Mouse (Mus musculus) thymus, postnatal 4 days (tissue): ENCODE measurements around the gene Krtap26-1.

Source experiments
- DNase-seq: peaks from one replicate; pipeline ENCODE4 v3.0.0; 2021

Gene Krtap26-1

DNA sequence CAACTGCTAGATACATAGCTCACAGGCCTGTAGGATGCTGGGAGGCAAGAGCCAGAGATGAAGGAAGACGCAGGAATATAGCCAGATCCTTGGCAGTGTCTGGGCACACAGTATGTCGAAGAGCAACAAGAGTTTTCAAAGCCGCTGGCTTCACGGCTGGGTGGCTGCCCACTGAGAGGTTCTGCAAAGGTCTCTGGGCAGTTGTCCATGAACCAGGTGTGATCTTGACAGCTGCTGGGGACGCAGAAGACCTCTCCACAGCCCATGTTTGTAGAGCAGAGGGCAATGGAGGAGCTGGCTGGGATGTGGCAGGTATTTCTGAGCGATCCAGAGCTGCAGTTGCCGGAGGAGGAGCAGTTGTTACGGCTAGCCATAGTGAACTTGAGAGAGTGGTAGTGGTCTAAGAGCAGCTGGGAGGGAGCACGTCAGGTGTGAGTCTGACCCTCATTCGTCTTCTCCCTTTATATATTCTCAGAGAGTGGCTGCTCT, at the start of gene Krtap26-1:
Krtap26-1 (minus strand) TSS at position 439 of the 489 bp plus-strand sequence.
- no peak for DNase-seq

DNA sequence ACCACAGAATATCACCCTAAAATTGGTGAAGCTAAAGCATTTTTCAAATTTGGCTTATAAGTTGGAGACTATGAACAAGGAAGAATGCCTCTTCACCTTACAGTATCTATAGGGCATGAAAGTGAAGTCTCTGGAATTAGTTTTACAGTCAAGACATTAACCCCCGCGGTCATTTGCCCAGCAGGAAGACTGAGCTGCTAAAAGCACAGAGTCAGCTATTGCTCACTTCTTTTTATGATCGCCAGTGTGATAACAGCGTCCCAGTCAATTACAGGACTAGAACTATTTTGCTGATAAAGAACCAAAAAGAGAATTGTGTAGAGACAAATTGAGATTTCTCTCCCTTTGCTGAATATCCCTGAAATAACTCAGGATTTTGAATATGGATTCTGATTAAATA, 48.7 kb upstream of the Krtap26-1 start:
- DNase-seq: no peak

DNA sequence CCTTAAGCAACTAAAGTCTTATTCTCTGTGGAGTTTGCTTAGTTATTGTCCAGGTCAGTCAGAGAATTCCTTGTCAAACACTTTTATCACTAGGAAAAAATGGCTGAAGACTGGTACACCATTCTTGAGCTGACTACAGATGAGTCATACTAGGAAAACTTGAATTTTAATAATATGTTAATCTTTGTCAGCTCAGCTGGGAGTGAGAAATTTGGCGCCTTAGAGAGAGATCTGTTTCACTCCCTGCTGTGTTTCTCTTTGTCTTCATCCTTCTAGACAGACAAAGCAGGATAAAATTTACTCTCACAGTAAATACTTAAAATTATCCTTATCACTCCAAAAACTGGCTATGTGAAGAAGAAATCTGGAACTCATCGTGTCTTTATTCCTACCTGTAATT, 33.7 kb upstream of the Krtap26-1 start:
- DNase-seq: no peak

DNA sequence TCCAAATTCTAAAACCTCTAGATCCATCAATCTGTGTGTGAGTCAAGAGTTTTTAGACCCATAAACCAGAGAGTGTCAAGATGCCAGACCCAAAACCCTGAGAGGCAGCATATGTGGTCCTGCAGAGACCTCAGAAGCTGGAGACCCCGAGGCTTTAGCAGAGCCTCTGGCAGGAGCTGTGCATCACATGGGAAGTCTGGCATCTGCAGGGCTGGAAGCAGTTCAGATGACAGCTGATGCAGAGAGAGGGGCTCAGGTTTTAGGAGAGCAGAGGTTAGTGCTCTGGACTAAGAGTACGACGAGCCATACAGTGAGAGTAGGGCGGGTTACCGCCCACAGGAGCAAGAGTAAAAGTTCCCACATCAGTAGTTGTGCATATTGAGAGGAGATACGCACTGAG, 31.5 kb upstream of the Krtap26-1 start:
- DNase-seq: no peak

DNA sequence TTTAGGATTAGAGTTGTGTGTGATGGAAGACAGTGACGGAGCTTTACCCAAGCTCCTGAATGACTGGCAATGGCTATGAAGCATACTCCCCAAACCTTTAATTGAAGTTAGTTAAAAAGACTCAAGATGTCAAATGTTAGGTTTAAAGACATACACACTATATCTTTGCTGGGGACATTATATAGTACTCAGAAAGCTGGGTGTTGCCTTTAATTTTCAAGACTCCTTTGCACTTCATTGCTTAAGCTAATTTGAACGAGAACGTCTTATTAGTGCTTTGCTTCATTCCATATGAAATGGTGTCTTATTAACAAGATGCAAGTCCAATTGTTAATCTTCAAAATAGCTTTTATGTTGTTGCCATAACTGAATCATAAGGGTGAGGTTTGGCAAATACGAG, 24.0 kb upstream of the Krtap26-1 start, which contains the start of gene Krtap27-1:
Krtap27-1 (minus strand) TSS at position 101 of the 400 bp plus-strand sequence.
- no peak for DNase-seq

DNA sequence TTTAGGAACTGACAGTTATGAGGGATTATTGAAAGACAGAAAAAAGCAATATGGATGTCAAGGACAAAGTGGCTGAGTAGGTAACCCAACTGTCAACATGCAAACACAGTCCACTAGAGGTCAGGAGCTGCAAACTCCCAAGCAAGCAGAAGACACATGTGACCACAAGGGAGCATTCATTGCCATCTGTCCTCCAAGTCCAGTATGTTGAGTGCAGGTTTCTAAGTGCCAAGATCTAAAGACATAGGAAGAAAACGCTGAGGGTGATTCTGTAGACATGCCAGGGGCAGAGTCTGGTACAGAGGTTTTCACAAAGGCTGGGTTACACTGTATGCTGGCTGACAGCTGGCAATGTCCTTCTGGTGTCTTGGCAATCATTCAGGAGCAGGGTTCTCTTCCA, 9.8 kb upstream of the Krtap26-1 start:
- DNase-seq: no peak

DNA sequence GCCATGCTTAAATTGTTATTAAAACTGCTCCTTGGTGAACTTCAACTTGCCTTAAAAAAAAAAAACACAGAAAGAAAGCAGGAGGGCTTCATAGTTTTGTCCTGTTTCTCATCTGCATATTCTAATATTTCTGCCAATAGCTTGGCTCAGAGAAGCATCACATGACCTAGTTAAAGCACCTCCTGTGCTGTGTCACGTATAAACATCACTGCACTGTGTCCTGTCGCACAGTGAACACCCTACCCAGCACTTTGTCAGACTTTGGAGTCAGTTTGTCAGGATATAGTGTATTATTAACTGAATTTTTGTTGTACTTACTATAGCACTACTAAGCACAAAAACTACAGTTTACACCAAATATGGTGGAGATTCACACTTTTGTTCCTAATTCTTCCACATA, 4.4 kb upstream of the Krtap26-1 start:
- DNase-seq: no peak

DNA sequence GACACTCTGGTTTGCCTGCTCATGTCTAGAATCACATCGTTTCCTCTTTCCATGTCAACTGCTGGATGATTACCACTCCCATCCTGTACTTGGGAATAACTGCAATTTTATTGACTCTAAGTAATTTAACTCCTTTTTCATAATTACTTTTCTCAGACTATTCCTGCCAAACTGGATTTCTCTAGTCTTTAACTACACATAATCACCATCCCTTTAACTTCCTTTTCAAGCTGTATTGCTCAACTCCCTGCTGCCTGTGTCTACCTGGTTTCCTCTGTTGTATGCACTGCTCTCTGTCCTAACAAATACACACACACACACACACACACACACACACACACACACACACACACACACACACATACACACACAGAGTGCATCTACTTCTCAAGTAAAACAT, 3.5 kb upstream of the Krtap26-1 start:
- no peak for DNase-seq

DNA sequence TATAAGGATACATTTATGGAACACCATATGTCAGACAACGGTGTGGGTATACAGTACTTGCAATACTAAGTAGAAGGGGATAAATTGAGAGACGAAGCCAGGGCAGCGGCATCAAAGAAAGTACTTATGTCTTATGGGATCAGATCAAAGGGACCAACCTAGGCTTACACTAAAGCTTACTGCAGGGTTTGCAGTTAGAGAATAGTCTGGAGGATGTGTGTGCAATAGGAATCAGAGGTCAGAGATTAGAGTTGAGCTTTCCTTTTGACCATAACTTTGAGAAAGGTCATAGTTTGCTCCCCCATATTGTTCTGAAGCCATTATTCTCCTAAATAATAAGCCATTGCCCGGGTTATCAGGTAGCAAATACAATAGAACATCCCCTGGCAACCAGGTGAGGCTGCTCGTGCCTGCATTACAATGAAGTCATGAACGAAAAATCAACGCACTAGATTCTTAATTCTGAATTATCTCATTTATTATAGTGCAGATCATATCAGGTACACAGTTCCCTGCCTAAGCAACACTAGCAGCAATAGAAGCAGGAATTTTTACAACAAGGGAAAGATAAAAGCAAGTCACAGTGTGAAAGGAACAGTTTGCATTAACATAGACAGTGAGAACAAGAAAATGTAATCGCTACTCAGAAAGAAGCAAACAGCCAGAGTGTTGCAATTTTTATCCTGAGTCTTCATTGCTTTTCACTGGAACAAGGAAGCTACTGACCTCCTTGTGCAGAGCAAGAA, 1.1 kb downstream of the Krtap26-1 start:
- no peak for DNase-seq

DNA sequence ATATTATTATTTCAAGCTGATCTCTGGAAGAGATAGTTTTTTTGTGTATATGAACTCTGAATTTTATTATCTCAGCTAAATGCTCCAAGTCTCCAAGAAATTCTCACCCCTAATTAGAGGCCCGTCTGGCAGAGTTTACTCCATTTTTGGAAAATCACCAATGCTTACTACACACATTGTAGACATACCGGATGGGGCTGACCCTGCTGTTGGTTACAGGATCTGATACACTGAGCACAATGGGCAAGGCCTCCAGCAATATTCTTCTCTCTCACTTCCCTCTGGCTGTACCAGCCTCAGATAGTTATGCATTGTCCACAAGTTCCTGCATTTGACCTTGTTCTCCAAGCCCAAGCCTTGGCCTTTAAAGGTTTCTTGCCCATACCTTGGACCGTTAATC, 7.5 kb downstream of the Krtap26-1 start:
- DNase-seq: no peak

DNA sequence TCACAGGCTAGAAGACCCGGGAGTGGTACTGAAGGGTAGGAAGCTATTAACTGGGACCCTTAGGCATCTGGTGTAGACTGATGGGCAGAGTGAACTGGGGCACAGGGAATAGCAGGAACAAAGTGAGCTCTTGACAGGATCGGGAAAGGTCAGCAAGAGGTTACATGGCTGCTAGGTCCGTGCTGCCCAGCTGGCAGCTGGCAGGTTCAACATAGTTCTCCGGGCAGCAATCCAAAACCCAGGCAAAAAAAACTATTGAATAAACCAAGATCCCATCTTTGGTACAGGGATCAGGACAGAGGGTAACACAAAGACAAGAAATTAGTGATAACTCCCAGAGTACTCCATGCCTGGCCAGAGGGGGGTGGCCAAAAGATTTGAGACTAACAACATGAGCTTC, 12.5 kb downstream of the Krtap26-1 start:
- DNase-seq: no peak

DNA sequence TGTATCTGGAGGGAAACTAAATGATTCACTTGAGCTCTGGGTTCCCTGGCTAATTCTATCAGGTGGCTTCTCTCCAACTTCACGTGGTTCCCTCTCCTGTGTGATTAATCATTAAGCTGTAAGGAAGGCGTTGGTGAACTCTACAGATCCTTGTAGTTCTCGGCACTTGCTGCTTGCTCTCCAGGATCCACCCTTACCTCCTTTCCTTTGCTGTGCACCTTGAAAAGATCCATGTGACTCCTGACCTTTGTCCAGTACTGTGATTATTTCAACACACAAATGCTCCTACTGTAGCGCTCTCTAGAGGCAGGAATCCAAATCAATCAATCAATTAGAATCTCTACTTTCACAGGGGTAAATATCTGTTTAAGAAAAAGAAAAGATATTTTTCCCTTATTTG, 16.1 kb downstream of the Krtap26-1 start:
- DNase-seq: no peak

DNA sequence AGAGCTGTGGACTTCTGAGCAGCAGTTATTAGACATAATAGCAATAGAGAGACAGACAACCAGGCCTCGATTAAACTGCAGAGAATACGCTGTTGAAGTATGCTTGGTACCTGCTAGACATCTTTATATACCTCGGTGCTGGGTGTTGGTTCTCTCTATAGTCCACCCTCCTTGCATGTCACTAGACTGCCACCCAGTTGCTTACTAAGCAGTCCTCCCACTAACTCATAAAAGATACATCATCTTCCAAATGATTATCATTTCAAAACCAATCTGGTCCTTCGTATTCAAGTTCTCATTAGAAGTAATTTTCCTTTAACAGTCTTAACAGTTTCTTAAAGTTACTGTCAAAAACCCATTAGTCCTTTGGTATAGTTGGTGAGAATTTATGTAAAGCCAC, 20.0 kb downstream of the Krtap26-1 start, which contains the start of gene 2310079G19Rik:
2310079G19Rik (minus strand) TSS at position 101 of the 400 bp plus-strand sequence.
- DNase-seq: no peak

DNA sequence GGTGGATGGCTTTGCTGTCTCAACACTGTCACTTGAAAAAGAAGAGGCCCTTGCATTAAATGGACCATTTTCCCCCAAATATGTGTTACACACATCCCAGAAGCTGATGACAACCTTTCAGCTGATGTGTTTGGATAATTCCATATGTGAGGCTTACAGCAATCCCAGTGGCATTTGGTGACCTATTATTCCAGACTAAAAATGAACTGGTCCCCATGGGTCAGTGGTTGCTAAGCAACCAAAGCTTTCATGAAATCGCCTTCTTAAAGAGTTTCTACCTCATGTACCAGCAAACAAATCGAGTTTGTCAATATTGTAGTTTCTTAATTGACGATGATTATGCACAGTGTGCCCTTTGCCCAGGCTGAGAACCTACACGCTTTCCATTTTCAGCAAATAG, 34.9 kb downstream of the Krtap26-1 start:
- no peak for DNase-seq

DNA sequence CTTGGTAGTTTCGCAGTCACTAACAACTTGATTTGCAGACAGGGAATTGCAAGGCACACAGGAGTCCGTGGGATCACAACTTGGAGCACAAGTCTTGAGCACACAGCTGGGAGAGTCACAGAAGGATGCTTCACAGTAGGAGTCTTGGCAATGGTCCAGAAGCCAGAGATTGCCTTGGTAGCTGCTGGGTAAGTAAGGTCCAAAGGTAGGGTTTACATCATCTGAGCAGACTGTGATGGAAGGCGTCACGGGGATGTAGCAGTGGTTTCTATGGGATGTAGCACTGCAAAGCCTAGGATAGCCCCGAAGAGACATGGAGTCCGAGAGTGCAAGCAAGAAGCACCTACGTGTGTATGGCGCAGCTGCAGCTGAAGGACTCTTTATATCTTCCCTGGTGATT, 35.7 kb downstream of the Krtap26-1 start, which contains the start of gene Krtap24-1:
Krtap24-1 (minus strand) TSS at position 358 of the 400 bp plus-strand sequence.
- no peak for DNase-seq

DNA sequence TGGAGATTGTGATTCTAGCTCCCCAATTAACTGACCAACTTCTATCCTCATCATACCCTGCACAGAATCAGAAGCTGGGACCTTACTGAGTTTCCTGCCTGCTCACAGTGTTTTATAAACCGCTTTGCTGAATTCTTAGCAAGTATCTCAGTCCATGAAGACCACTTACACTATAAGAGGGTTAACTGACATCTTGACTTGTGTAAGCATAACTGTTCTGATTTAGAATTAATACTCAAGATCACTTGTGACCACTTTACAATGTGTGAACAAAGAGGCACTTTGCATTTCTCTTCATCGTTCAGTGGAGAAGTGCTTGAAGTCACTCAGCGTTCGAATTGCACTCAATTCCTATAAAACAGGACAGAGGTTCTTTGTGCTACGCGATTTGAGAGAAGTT, 43.0 kb downstream of the Krtap26-1 start:
- no peak for DNase-seq

DNA sequence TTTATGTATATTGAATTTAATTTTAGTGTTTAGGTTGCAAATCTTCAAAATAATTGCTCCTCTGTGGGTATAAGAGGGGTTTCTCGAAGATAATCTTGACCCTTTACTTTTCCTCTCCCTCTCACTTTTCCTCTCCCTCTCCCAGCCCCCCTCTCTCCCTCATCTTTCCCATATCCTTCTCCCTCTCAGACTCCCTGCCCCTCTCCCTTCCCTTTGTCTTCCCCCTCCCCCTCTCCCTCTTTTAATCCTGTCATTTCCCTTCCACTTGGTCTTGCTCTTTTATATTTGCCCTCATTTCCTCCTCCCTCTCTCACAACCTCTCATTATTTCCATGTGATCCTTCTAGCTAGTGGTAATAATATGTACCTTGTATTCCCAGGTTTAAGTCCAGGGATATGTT, 45.1 kb downstream of the Krtap26-1 start:
- DNase-seq: no peak

DNA sequence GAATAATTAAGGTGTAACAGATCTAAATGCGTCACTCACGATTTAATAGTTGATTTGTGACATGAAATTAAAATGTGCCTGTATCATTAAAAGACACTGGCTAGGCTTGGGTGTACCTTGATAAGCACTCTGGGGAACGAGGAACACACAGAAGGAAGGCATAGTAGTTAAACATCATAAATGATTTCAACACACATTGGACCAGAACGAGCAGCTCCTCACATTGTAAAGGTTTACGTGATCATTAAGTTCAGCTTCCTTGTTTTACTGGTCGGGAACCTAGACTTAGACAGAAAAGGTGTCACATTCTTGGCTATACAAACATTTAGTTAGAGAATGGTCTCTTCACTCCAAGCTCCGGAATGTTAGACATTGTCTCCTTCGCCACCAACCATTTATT, 47.3 kb downstream of the Krtap26-1 start:
- DNase-seq: no peak

DNA sequence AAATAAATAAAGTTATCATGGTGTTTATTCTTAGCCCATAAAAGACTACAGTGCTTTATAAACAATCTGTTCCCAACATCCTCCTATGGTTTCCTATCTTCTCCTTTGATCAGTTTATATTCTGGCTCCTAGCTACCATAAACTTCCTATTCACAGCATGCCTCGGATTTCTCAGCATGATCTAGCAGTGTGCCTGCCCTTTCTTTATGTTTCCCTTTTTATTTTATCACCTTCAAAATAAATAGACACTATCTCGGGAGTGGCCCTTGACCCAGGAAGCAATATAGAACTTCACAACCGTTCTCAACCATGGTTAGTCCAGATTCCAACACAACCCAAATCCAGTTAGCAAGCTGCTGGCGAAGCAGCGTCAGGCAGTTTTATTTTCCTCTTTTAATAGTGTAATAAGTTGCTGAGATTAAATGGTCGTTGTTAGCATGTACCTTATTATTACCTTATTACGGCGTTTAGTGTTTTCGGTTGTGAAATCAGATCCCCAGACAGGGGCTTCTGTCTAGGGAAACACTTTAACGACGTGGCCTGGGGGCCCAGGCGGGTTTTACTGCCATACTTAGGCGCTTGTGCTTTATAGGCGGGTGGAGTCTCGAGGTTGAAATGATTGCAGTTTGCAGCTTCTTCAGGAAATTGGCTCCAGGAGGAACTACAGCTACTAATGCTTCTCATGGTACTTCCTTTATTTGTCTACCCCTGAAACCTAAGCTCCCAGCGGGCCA, 47.9 kb downstream of the Krtap26-1 start:
- no peak for DNase-seq
